Mouse (Mus musculus) megakaryocyte progenitor cell, adult 5-6 weeks (primary cell): Measurements from ENCODE around the gene Alg2. TPM values are rescaled to one million over a fixed set of nuclear protein-coding genes. Genes with fewer than 3 reads are reported as not detected.

ENCODE experiments used
- ATAC-seq: replicated peaks from 2 replicates; pipeline ENCODE4 v1.8.0; 2016; ENCODE audit warnings: mild to moderate bottlenecking, moderate TSS enrichment, inconsistent platforms; ENCODE audit not compliant: poor library complexity
- total RNA-seq, 2 experiments: library from RNA; stranded (forward) in 1 of 2; stranded (reverse) in 1 of 2; fragments of 157-497, 149-512 nt in 1 of 2; fragments of 200-1000 nt in 1 of 2; gene quantifications; 2 replicates each; pipeline versions ENCODE4 v1.2.3 to v1.2.4; 2015 to 2017

Alg2 gene
- total RNA-seq, 2 experiments from 2014 or later: 18.0 to 48.4 TPM

GRCm38 (mm10) chr4:47467196-47467595 lies 6.9 kb downstream of the Alg2 start:
- no peak for ATAC-seq

GRCm38 (mm10) chr4:47449586-47450522 lies 24.3 kb downstream of the Alg2 start:
- no peak for ATAC-seq

DNA sequence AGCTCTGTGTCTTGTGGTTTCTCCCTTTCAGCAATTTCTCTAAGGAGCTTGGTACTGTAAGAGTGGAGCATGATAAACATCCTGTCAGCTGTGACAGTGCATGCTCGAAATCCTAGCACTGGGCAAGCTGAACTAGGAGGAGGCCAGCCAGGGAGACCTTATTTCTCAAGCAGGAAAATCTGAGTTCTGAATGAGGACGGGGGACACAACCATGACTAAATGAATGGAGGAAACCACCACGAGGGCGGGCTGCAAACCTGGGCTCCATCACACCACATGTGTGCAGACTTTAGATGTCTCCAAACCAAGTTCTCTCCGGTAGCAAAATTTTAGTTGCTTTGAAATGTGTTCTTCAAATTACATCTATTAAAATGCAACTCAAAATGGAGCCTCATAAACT lies 25.0 kb downstream of the Alg2 start:
- ATAC-seq: no peak

DNA sequence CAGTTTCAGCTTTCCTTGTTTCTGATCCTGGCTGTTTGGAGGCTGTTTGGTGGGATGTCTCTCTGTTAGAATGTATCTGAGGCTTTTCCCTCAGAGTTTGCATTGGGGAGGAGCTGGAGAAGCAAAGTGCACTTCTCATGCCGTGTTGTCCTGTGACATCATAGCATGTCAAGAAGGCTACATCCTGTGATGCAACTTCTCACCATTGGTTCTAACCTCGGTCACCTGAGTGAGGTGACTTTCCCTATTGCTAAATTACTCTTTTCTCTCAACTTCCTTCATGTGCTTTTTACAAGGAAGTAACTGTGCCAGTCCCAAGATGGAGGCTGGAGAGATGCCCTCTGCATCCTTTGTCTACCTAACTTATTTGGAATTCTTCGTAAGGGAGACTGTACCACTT lies 25.6 kb downstream of the Alg2 start:
- ATAC-seq: peak; percentile 52

DNA sequence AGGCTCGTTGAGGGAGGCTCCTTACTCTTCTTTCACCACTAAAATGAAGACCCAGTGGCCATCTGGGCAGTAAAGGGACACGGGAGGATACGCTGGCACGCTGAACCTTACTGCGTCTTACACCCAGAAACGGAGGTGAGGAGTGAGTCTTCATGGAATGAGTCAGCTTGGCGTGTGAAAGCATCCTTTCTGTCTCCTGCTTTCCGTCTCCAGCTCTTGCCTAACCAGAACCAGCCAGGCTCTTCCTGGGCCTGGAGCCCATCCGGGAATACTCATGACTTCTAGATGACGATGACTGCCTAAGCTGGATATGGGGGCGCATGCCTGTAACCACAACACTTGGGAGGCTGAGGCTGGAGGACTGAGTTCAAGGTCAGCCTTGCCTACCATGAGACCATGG lies 33.2 kb downstream of the Alg2 start:
- ATAC-seq: no peak

- ATAC-seq: no peak
Observed at GRCm38 (mm10) chr4:47438956-47439355, 35.2 kb downstream of the Alg2 start.

DNA sequence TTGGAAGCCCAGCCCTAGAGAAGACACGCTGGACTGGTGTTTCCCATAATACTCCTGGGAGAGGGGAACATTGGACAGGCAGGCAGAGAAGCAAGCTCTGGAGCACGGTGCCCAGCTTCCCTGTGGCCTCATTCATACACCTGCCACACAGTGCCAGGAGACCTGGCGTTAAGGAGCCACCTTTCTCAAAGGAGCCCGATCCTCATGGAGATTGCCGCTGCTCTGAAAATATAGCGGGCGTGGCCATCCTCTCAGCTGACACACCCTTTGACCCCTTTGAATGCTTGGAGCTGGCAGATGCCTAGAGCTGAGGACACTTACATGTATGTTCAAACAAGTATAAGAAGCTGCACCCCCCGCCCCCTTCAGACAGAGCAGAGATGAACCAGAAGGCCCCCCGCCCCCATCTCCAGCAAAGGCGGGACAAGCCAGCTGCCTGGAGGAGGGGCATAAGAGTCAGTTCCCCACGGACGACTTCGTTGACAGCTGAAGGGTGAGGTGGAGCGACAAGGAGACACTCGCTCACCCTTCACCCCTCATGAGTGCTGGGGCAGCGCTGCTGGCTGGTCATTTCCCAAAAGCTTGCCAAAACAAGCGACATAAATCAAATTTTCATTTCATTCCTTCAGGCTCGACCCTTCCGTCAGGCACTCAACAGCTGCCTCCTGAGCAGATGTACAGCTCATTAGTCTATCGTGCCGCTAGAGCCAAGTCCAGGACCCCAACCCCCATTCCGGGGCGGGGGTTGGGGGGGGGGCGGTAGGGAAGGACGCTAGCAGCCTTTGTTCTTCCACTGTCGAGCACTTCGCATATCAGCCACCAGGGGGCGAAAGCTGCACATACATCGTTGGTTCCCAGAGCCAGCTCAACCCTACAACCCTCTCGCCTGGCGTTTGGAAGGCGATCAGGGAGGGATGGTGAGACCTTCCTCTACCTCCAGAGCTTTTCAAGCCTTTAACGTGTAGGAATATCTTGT lies 36.5 kb downstream of the Alg2 start:
- ATAC-seq: peak; percentile 94

DNA sequence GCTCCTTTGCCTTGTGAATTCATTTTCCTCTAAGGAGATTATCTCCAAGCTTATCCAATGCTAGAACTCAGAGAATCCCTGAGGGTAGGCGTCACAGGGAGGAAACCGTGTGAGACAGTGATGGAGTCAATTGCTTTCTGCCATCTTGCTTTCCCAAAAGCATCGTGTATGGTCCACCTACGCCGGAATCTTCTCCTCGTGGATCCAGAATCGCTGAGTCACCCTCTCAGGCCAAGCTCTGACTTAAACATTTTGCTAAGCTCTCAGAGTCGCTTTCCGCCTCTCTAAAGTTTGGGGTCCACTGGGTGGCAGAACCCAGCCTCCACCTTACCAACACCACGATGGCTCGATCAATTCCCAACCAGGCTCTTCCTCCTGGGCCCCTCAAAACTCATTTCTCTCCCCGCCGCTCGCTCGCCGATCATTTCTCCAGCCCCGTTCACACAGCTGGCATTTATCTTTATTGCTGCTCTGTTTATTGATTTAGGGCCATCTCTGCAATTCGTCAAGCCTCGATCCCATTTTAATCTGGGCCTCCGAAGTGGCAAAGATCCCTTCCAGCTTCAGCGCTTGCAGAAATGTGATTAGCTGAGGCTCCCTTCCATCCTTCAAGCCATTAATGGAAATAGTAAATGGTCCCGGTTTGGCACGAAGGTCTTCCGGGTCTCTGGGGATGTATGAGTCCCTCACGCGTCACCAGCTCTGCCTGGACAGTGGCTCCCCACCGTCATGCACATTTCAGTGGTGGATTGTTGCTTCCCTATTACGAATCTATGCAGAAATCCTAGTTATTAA lies 38.4 kb downstream of the Alg2 start:
- no peak for ATAC-seq

- no peak for ATAC-seq
Observed at GRCm38 (mm10) chr4:47435131-47435530, 39.0 kb downstream of the Alg2 start.

GRCm38 (mm10) chr4:47432766-47433165 lies 41.4 kb downstream of the Alg2 start:
- ATAC-seq: no peak

- ATAC-seq: no peak
Observed at GRCm38 (mm10) chr4:47431081-47431480, 43.1 kb downstream of the Alg2 start.

GRCm38 (mm10) chr4:47430557-47430956 lies 43.6 kb downstream of the Alg2 start:
- peak; percentile 39; the same call in 1 of the 2 replicates for ATAC-seq

DNA sequence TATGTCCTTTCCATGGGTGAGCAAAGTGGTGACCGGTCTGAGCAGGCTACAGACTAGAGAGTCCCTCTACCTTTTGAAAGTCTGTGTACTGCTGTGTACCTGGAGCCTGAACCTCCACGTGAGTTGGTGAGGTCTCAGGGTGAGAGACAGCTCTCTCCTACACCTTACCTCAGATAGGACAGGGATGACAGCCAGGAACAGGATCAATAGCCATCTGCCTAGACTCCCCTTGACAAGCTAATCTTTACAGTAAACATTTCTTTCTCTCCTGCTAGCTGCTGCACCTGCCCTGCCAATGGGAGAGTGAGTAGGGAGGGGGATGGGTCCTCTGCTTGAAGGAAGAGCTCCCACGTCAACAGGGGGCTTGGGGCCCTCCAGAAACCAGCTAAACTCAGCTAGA lies 46.5 kb downstream of the Alg2 start:
- ATAC-seq: no peak

DNA sequence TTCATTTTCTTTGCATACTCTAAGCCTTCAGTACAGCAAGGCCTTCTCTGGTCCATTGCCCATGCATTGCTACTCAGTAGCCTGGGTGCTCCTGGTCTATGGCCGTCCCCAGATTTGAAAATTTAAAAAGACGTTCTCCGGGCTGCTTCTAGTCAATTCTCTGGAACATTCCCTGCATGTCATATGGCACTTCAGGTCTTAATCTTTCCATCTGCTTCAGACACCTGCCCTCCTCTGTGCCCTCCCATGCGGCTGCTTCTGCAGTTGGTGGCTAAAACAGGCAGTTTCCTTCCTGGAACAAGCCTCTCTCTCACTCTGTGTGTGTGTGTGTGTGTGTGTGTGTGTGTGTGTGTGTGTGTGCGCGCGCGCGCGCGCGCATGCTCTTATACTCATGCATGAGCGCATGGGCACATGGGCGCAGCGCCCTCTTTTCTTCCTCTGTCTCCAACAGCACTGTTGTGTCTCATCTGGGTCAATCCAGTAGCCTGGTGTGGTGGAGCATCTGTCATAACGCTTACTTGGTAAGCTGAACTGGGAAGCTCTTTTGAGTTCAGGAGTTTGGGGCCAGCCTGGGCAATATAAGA lies 48.8 kb downstream of the Alg2 start:
- ATAC-seq: peak; percentile 45

DNA sequence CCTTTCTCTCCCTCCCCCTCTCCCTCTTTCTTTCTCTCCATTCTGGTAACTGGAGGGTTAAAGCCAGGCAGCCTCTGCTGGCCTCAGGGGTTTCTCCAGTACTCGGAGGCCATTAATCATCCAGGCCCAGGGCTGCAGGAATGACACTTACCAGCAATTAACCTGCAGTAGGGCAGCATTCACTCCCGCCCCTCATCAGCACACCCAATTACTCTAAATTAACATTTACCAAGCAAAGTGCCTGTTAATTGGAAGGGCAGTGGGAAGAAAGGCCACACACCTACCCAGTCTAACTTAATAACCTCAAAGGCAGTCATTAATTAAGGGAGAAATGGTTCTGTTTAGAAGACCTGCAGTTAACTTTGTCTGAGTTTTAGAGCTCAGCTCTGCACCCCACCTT lies 49.8 kb downstream of the Alg2 start:
- ATAC-seq: no peak

- no peak for ATAC-seq
Observed at GRCm38 (mm10) chr4:47422946-47423345, 51.2 kb downstream of the Alg2 start.

DNA sequence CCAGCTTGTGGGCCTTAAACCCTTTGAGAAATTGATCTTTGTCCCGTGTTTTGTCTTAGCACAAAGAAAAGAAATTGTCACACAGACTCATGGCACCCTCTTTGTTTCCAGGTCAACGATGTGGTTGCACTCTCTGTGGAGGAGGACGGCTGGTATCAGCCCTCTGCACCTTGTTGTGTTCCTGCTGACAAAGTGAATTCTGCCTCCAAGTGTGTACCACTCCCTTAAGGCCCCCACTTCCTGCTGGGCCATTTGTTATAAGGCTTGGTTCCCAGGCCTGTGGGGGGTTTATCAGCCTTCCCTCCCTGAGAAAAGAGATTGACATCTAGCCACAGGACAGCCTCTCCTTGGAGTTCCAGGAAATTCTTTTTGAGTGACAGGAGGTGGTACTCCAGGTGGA lies 51.9 kb downstream of the Alg2 start:
- ATAC-seq: peak; percentile 60

DNA sequence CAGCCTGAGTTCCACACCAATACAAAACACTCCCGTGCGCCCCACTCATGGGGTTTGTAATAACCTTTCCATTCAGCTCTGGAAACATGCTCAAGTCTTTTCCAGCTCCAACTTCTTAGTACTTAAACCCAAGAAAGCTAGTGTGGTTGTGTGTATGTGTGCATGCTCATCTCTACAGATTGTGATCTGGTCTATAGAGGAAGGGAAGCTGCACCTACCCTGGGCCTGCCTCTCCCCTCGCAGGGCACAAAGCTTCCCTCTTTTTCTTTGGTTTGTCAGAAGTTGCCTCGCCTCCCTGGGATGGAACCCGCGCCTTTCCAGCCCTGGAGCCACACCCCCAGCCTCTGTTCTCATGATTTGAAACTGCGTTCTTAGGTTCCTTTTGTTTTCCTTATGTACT lies 53.9 kb downstream of the Alg2 start:
- no peak for ATAC-seq

- ATAC-seq: peak; percentile 51
Observed at GRCm38 (mm10) chr4:47419268-47419973, 54.7 kb downstream of the Alg2 start.

DNA sequence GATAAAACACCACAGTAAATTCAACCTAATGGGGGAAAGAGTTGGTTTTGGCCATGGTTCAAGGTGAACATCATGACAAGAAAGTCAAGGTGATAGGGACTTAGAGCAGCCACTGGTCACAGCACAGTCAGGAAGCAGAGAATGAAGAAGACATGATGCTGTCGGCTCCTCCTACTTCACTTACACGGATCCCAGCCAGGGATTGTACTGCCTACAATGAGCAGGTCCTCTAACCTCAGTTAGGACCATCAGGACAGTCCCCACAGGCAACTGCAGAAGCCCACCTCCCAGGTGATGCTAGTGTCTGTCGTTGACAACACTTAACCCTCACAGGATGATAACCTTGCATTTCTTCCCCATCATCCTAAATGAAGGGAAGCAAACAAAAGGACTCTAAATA lies 56.3 kb downstream of the Alg2 start:
- no peak for ATAC-seq
